Mouse (Mus musculus) urinary bladder, adult 2 months (tissue): ENCODE measurements around the gene Lamtor1. TPM values are rescaled to one million over a fixed set of nuclear protein-coding genes. Genes with fewer than 3 reads are reported as not detected.

Experiments used
- DNase-seq: peaks from one replicate; pipeline ENCODE4 v3.0.0; 2022; ENCODE audit warnings: low spot score
- polyA plus RNA-seq: library from polyadenylated mRNA; depleted of rRNA; stranded (reverse); fragments of >200 nt; gene quantifications from 2 replicates; pipeline ENCODE4 v1.2.3, GENCODE M21; 2012; rRNA removed

The Lamtor1 gene
- polyA plus RNA-seq: 132 and 149 TPM in 2 replicates

- DNase-seq: peak; percentile 100
Measured at GRCm38 (mm10) chr7:101905561-101906286, at the start of gene Lamtor1. Gene Lamtor1, plus strand, starts transcription at chr7:101905904.

- no peak for DNase-seq
Measured at GRCm38 (mm10) chr7:101857094-101857493, 48.6 kb upstream of the Lamtor1 start, which contains the start of gene Folr2. Gene Folr2, minus strand, starts transcription at chr7:101857194.

DNA sequence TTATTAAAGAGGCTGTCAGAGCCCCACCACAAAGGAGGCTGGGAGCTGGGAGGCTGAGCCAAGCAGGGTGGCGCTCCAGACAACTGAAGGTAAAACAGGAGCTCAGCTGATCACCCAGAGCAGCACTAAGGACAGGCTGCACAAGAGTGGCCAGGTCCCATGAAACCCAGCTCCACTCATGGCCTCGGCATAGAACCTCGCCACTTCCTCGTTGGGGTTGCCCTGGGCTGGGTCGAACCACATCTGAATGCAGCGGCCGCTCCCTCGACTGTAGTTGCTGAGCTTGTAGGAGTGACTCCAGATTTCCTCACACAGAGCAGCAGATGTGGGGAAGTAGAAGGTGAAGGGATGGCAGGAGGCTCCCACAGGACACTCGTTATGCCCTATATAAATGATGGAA lies 47.3 kb upstream of the Lamtor1 start:
- no peak for DNase-seq

DNA sequence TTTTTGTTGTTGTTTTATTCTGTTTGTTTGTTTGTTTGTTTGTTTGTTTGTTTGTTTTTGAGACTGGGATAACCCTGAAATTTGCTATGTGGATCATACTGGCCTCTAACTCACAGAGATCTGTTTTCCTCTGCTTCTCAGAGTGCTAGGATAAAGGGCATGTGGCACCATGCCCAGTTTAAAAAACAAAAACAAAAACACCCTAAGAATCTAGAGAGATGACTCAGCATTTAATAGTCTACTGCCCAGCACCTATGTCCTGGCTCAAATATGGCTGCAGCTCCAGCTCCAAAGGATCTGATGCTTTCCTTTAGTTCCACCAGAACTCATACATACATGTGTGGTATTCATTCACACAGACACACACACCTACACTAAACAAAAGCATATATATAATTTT lies 44.7 kb upstream of the Lamtor1 start:
- DNase-seq: no peak

DNA sequence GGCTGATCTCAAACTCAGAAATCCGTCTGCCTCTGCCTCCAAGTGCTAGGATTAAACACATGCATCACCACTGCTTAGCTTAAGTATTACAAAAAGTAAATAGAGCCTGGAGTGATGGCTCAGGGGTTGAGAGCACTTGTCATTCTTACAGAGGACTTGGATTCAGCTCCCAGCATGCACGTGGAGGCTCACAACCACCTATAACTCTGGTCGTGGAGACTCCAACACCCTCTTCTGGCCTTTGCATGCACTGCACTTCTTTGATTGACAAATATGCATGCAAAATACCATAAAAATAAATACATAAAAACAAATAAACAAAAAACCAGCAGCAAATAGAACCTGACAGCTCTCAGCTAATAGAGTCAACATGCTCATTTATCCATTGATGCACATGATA lies 43.4 kb upstream of the Lamtor1 start:
- DNase-seq: no peak

DNA sequence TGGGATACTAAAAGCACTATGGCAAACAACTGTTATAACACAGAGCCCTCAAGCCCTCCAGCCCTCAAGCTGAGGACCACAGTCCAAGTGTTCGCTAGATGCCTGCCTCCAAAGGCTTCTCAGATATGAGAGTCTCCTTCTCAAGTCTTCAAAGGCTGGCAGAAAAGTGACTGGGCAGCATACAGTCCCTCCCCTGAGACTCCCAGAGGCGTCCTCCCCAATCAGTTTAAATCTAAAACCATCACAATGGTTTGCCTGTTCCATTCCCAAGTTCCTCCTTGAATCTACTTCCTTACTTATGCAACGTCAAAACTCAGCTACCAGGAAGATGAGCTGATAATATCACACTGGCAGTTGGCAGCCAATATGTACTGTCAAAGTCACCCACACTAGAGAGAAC lies 42.3 kb upstream of the Lamtor1 start, which contains the start of gene Anapc15:
TSS of gene Anapc15 (plus strand) at position 301 of the 400 bp plus-strand sequence.
- DNase-seq: no peak

- DNase-seq: no peak
Measured at GRCm38 (mm10) chr7:101866491-101867265, 39.0 kb upstream of the Lamtor1 start.

GRCm38 (mm10) chr7:101867482-101867881 lies 38.2 kb upstream of the Lamtor1 start:
- no peak for DNase-seq

GRCm38 (mm10) chr7:101868241-101869162 lies 37.2 kb upstream of the Lamtor1 start:
- no peak for DNase-seq

- no peak for DNase-seq
Measured at GRCm38 (mm10) chr7:101869163-101869500, 36.6 kb upstream of the Lamtor1 start.

GRCm38 (mm10) chr7:101870629-101871028 lies 35.1 kb upstream of the Lamtor1 start, which contains the start of gene Folr1:
Gene Folr1, minus strand, starts transcription at chr7:101870788.
- DNase-seq: no peak

DNA sequence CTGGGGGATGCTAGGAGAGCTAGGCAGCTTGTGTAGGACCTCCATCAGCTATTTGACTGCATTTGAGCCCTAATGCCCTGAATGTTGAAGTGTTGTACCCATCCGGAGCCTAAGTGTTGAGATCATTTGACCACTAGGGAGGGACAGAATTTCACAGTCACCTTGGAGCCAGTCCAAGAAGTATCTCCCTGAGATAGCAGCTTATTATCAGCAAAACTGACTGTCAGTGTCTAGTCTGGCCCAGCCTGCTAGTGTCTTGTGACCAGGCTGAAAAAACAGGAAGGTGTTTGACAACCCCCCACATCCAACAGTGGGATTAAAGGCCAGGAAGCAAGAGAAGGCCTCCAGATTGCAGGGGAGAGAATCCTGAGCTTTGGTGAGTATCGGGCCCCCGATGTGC lies 34.4 kb upstream of the Lamtor1 start:
- no peak for DNase-seq

DNA sequence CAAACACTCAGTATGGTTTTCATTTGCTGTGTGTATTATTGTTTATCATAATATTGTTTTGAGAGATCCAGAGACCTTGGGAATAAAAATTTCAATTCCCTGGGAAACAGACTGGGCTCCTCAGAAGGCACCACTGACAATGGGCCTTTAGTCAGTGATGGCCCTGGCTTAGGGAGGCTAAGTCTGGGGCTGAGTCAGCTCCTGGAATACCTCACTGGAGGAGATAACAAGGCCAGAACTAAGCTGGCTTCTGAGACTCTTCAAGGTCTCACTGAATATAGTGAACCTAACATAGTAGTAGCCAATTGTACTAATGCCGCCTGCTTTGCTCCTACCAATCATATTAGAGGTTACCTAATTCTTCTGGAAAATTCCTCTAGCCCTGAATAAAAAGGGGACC lies 29.7 kb upstream of the Lamtor1 start:
- DNase-seq: no peak

- no peak for DNase-seq
Measured at GRCm38 (mm10) chr7:101880855-101881254, 24.8 kb upstream of the Lamtor1 start.

DNA sequence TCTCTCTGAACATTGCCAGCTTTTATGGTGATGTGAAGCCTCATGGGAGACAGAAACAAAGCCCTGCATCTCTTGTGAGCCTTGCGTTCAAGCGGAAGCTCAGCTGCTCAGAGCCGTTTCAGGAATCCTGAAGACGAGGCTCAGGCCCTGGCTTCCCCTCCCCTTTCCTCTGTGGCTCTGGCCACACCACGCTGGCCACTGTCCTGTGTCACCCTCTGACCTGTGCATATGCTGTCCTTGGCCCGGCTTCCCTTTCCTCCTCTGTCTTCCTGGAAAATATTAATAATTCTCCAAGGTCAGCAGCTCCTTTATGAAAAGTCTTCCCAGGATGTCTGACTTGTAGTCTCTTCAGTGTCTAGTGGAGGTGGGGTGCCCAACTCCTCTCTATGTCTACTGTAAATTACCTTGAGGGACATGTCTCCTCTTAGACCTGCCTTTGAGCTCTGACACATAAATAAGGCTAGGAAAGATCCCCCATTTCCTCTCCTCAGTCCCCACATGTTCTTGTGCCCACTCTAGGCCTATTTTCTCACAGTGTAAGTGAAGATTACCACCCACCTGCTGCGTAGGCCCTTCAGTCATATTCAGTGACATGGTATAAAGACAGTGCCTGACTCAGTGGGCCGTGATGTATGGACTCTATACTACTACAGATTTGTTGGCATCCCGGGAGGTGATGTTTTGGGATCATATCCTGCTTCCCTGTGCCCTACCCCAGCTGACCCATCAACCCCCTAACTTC lies 23.1 kb upstream of the Lamtor1 start:
- no peak for DNase-seq

DNA sequence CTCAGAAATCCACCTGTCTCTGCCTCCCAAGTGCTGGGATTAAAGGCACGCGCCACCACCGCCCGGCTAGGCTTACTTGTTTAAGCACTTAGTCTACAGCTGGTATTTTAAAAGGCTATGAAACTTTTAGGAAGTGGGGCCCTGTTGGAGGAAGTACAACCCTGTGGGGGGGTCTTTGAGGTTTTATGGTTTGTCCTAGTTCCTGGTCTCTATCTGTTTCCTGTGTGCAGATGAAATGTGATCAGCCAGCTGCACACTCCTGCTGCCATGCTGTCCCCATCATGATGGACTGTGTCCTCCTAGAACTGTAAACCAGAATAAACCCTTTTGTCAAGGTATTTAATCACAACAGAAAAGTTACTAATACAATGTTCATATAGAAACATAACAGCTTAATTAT lies 21.5 kb upstream of the Lamtor1 start:
- no peak for DNase-seq

DNA sequence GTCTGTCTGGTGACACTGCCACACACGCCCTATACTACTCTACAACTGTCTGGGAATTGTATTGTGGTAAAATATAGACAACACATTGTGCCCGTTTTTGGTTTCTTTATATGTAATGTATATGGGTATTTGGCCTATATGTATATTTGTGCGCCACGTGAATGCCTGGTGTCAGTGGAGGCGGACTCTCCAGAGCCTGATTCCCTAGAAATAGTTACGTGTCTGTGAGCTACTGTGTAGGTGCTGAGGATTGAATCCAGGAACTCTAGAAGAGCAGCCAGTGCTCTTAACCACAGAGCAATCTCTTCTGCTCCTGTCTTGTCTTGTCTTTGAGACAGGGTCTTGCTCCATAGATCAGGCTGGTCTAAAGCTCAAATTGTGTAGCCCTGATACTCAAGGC lies 19.4 kb upstream of the Lamtor1 start:
- no peak for DNase-seq

DNA sequence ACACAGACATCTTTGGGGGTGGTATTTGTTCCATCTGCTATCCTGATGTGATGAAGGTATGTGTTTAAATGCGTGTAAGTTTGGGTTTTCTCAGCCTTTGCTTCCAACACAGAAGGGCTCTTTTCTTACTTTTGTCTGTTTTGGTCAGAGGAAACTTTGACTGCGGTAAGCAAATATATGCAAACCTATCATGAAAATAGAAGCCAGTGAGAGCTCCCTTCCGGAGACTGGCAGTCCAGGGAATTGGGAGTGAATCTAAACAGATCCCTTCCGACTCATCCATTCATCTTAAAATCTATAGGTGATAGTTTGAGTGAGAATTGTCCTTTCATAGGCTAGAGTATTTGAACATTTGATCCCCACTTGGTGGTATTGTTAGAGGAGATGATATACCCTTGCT lies 17.2 kb upstream of the Lamtor1 start:
- no peak for DNase-seq

- no peak for DNase-seq
Measured at GRCm38 (mm10) chr7:101895695-101896094, 10.0 kb upstream of the Lamtor1 start.

GRCm38 (mm10) chr7:101896104-101897066 lies 9.3 kb upstream of the Lamtor1 start:
- peak; percentile 84 for DNase-seq
